Mouse (Mus musculus): ENCODE measurements around the gene Ccdc62. TPM values are rescaled to one million over a fixed set of nuclear protein-coding genes. Genes with fewer than 3 reads are reported as not detected.

Gene Ccdc62
- polyA plus RNA-seq, 2 experiments, result 6.6 to 9.2 TPM

GRCm38 (mm10) chr5:124014791-124015251 is 84.3 kb downstream of the Ccdc62 start:
- Histone ChIP-seq H3K9me3 (ENCODE audit: control insufficient read depth, low read length) (no peaks in the 10 kb centered on the region), H3K27me3 (ENCODE audit: control insufficient read depth, insufficient read depth, low read length) (no peaks in the 10 kb centered on the region), H3K9ac (ENCODE audit: low read depth, low read length, severe bottlenecking) (no peak overlapping the region; the same call in 1 of the 2 replicates), H3K4me1 (ENCODE audit: control insufficient read depth, insufficient read depth, low read length) (peaks cover 51% of the 10 kb centered on the region), H3K4me3 (replicated peaks; ENCODE audit: low read length) (no peak overlapping the region), H3K27ac (replicated peaks; ENCODE audit: low read depth, low read length) (no peak overlapping the region), H3K4me2 (replicated peaks; ENCODE audit: low read depth, low read length, severe bottlenecking) (no peak overlapping the region), H3K36me3 (ENCODE audit: control insufficient read depth, insufficient read depth, low read length) (peaks cover 7% of the 10 kb centered on the region)
- 38% methylated on average over 11 of the region's 11 CpGs for WGBS
- TF ChIP-seq POLR2A (IDR thresholded peaks at IDR 0.05; ENCODE audit: borderline replicate concordance, extremely low read depth, insufficient read depth, insufficient read length), result no peak
- ATAC-seq (ENCODE audit: low FRiP score, low read depth), result no peak
- DNase-seq (ENCODE audit: low spot score), result peak; percentile 20

GRCm38 (mm10) chr5:124015727-124016126 is 85.2 kb downstream of the Ccdc62 start:
- Histone ChIP-seq H3K36me3 (ENCODE audit: control insufficient read depth, insufficient read depth, low read length) (no peaks in the 10 kb centered on the region), H3K4me2 (replicated peaks; ENCODE audit: low read depth, low read length, severe bottlenecking) (no peak overlapping the region), H3K4me1 (ENCODE audit: control insufficient read depth, insufficient read depth, low read length) (peaks cover 53% of the 10 kb centered on the region), H3K4me3 (replicated peaks; ENCODE audit: low read length) (no peak overlapping the region), H3K27me3 (ENCODE audit: control insufficient read depth, insufficient read depth, low read length) (no peaks in the 10 kb centered on the region), H3K9me3 (ENCODE audit: control insufficient read depth, low read length) (no peaks in the 10 kb centered on the region), H3K9ac (ENCODE audit: low read depth, low read length, severe bottlenecking) (no peak overlapping the region), H3K27ac (replicated peaks; ENCODE audit: low read depth, low read length) (no peak overlapping the region)
- 78% methylated on average over 2 of the region's 2 CpGs for WGBS
- ATAC-seq (ENCODE audit: low FRiP score, low read depth) (no peak), DNase-seq (ENCODE audit: low spot score) (no peak)
- TF ChIP-seq POLR2A (IDR thresholded peaks at IDR 0.05; ENCODE audit: borderline replicate concordance, extremely low read depth, insufficient read depth, insufficient read length), result no peak

GRCm38 (mm10) chr5:124016291-124016821 is 85.9 kb downstream of the Ccdc62 start:
- WGBS, result 87% methylated on average over 7 of the region's 7 CpGs
- Histone ChIP-seq H3K9ac (ENCODE audit: low read depth, low read length, severe bottlenecking) (no peak overlapping the region), H3K4me2 (replicated peaks; ENCODE audit: low read depth, low read length, severe bottlenecking) (no peak overlapping the region), H3K27ac (replicated peaks; ENCODE audit: low read depth, low read length) (no peak overlapping the region), H3K9me3 (ENCODE audit: control insufficient read depth, low read length) (no peaks in the 10 kb centered on the region), H3K36me3 (ENCODE audit: control insufficient read depth, insufficient read depth, low read length) (no peaks in the 10 kb centered on the region; the same call in 1 of the 2 replicates), H3K4me1 (ENCODE audit: control insufficient read depth, insufficient read depth, low read length) (peaks cover 46% of the 10 kb centered on the region), H3K4me3 (replicated peaks; ENCODE audit: low read length) (no peak overlapping the region), H3K27me3 (ENCODE audit: control insufficient read depth, insufficient read depth, low read length) (no peaks in the 10 kb centered on the region)
- no peak for DNase-seq (ENCODE audit: low spot score)
- ATAC-seq (ENCODE audit: low FRiP score, low read depth), result no peak
- no peak for TF ChIP-seq POLR2A (IDR thresholded peaks at IDR 0.05; ENCODE audit: borderline replicate concordance, extremely low read depth, insufficient read depth, insufficient read length)

GRCm38 (mm10) chr5:124017941-124018340 is 87.5 kb downstream of the Ccdc62 start:
- Histone ChIP-seq H3K4me1 (ENCODE audit: control insufficient read depth, insufficient read depth, low read length) (peaks cover 32% of the 10 kb centered on the region), H3K4me3 (replicated peaks; ENCODE audit: low read length) (no peak overlapping the region), H3K27me3 (ENCODE audit: control insufficient read depth, insufficient read depth, low read length) (no peaks in the 10 kb centered on the region), H3K9me3 (ENCODE audit: control insufficient read depth, low read length) (no peaks in the 10 kb centered on the region), H3K4me2 (replicated peaks; ENCODE audit: low read depth, low read length, severe bottlenecking) (no peak overlapping the region), H3K36me3 (ENCODE audit: control insufficient read depth, insufficient read depth, low read length) (peaks cover 3% of the 10 kb centered on the region; the same call in 1 of the 2 replicates), H3K9ac (ENCODE audit: low read depth, low read length, severe bottlenecking) (no peak overlapping the region), H3K27ac (replicated peaks; ENCODE audit: low read depth, low read length) (no peak overlapping the region)
- ATAC-seq (ENCODE audit: low FRiP score, low read depth) (no peak), DNase-seq (ENCODE audit: low spot score) (no peak)
- WGBS, result 79% methylated on average over 9 of the region's 9 CpGs
- no peak for TF ChIP-seq POLR2A (IDR thresholded peaks at IDR 0.05; ENCODE audit: borderline replicate concordance, extremely low read depth, insufficient read depth, insufficient read length)

- ATAC-seq (ENCODE audit: low FRiP score, low read depth) (no peak), DNase-seq (ENCODE audit: low spot score) (no peak)
- no peak overlapping the region for H3K9ac ChIP-seq (ENCODE audit: low read depth, low read length, severe bottlenecking)
- 84% methylated on average over 9 of the region's 9 CpGs for WGBS
- H3K27me3 ChIP-seq (ENCODE audit: control insufficient read depth, insufficient read depth, low read length), result no peaks in the 10 kb centered on the region
- H3K9me3 ChIP-seq (ENCODE audit: control insufficient read depth, low read length), result no peaks in the 10 kb centered on the region
- H3K36me3 ChIP-seq (ENCODE audit: control insufficient read depth, insufficient read depth, low read length), result peaks cover 3% of the 10 kb centered on the region; the same call in 1 of the 2 replicates
- H3K4me1 ChIP-seq (ENCODE audit: control insufficient read depth, insufficient read depth, low read length), result peaks cover 25% of the 10 kb centered on the region
- H3K27ac ChIP-seq (replicated peaks; ENCODE audit: low read depth, low read length), result no peak overlapping the region
- no peak overlapping the region for H3K4me2 ChIP-seq (replicated peaks; ENCODE audit: low read depth, low read length, severe bottlenecking)
- no peak overlapping the region for H3K4me3 ChIP-seq (replicated peaks; ENCODE audit: low read length)
- no peak for TF ChIP-seq POLR2A (IDR thresholded peaks at IDR 0.05; ENCODE audit: borderline replicate concordance, extremely low read depth, insufficient read depth, insufficient read length)
These were observed 88.2 kb downstream of the Ccdc62 start for GRCm38 (mm10) chr5:124018651-124019050.

Small RNAs within 50 kb of the gene (microRNA-seq; reads per million reads assigned to microRNA genes)
- gene Mir7032, result not detected

Other genes starting within 250 kb of the Ccdc62 start
- gene Clip1, start 246.1 kb upstream of the Ccdc62 start, polyA plus RNA-seq (2012; rRNA removed), result 33.4 and 33.7 TPM in 2 replicates
- 35.2 and 37.1 TPM in 2 replicates for gene Clip1, start 246.1 kb upstream of the Ccdc62 start, polyA plus RNA-seq (2014; fragmentation: Nextera tagmentation; extraction: Ambion mirVana)
- 84.5 and 86.9 TPM in 2 replicates for gene Zcchc8, start 209.6 kb upstream of the Ccdc62 start, polyA plus RNA-seq (2012; rRNA removed)
- 70.9 and 76.1 TPM in 2 replicates for gene Zcchc8, start 209.6 kb upstream of the Ccdc62 start, polyA plus RNA-seq (2014; fragmentation: Nextera tagmentation; extraction: Ambion mirVana)
- 76.3 and 120 TPM in 2 replicates for gene Rsrc2, start 181.3 kb upstream of the Ccdc62 start, polyA plus RNA-seq (2012; rRNA removed)
- 113 and 124 TPM in 2 replicates for gene Rsrc2, start 181.3 kb upstream of the Ccdc62 start, polyA plus RNA-seq (2014; fragmentation: Nextera tagmentation; extraction: Ambion mirVana)
- 30.6 and 31.2 TPM in 2 replicates for gene Kntc1, start 181.0 kb upstream of the Ccdc62 start, polyA plus RNA-seq (2012; rRNA removed)
- gene Kntc1, start 181.0 kb upstream of the Ccdc62 start, polyA plus RNA-seq (2014; fragmentation: Nextera tagmentation; extraction: Ambion mirVana), result 26.0 and 30.2 TPM in 2 replicates
- gene Hcar2, start 65.2 kb upstream of the Ccdc62 start, polyA plus RNA-seq (2012; rRNA removed), result 1.8 and 2.5 TPM in 2 replicates
- 2.4 and 4.2 TPM in 2 replicates for gene Hcar2, start 65.2 kb upstream of the Ccdc62 start, polyA plus RNA-seq (2014; fragmentation: Nextera tagmentation; extraction: Ambion mirVana)
- 0.52 and 0.72 TPM in 2 replicates for gene Hcar1, start 50.7 kb upstream of the Ccdc62 start, polyA plus RNA-seq (2012; rRNA removed)
- 0.21 and 0.30 TPM in 2 replicates for gene Hcar1, start 50.7 kb upstream of the Ccdc62 start, polyA plus RNA-seq (2014; fragmentation: Nextera tagmentation; extraction: Ambion mirVana)
- 33.1 and 64.5 TPM in 2 replicates for gene Denr, start 23.5 kb upstream of the Ccdc62 start, polyA plus RNA-seq (2012; rRNA removed)
- gene Denr, start 23.5 kb upstream of the Ccdc62 start, polyA plus RNA-seq (2014; fragmentation: Nextera tagmentation; extraction: Ambion mirVana), result 121 and 126 TPM in 2 replicates
- 0.90 and 2.1 TPM in 2 replicates for gene Gm43518, start 3.3 kb upstream of the Ccdc62 start, polyA plus RNA-seq (2012; rRNA removed)
- 2.2 and 2.4 TPM in 2 replicates for gene Gm43518, start 3.3 kb upstream of the Ccdc62 start, polyA plus RNA-seq (2014; fragmentation: Nextera tagmentation; extraction: Ambion mirVana)
- 10.6 and 12.3 TPM in 2 replicates for gene Hip1r, start 42.9 kb downstream of the Ccdc62 start, polyA plus RNA-seq (2012; rRNA removed)
- gene Hip1r, start 42.9 kb downstream of the Ccdc62 start, polyA plus RNA-seq (2014; fragmentation: Nextera tagmentation; extraction: Ambion mirVana), result 8.7 and 9.9 TPM in 2 replicates
- 44.2 and 54.9 TPM in 2 replicates for gene Vps37b, start 101.6 kb downstream of the Ccdc62 start, polyA plus RNA-seq (2012; rRNA removed)
- 29.3 and 34.4 TPM in 2 replicates for gene Vps37b, start 101.6 kb downstream of the Ccdc62 start, polyA plus RNA-seq (2014; fragmentation: Nextera tagmentation; extraction: Ambion mirVana)
- 2.6 and 3.8 TPM in 2 replicates for gene Abcb9, start 165.1 kb downstream of the Ccdc62 start, polyA plus RNA-seq (2012; rRNA removed)
- gene Abcb9, start 165.1 kb downstream of the Ccdc62 start, polyA plus RNA-seq (2014; fragmentation: Nextera tagmentation; extraction: Ambion mirVana), result 2.2 and 3.4 TPM in 2 replicates
- 26.5 and 42.0 TPM in 2 replicates for gene Ogfod2, start 181.6 kb downstream of the Ccdc62 start, polyA plus RNA-seq (2012; rRNA removed)
- gene Ogfod2, start 181.6 kb downstream of the Ccdc62 start, polyA plus RNA-seq (2014; fragmentation: Nextera tagmentation; extraction: Ambion mirVana), result 14.2 and 16.4 TPM in 2 replicates
- 67.6 and 95.1 TPM in 2 replicates for gene Arl6ip4, start 185.4 kb downstream of the Ccdc62 start, polyA plus RNA-seq (2012; rRNA removed)
- 88.3 and 94.9 TPM in 2 replicates for gene Arl6ip4, start 185.4 kb downstream of the Ccdc62 start, polyA plus RNA-seq (2014; fragmentation: Nextera tagmentation; extraction: Ambion mirVana)